Mouse (Mus musculus): ENCODE results near the gene Nfib.

DNA sequence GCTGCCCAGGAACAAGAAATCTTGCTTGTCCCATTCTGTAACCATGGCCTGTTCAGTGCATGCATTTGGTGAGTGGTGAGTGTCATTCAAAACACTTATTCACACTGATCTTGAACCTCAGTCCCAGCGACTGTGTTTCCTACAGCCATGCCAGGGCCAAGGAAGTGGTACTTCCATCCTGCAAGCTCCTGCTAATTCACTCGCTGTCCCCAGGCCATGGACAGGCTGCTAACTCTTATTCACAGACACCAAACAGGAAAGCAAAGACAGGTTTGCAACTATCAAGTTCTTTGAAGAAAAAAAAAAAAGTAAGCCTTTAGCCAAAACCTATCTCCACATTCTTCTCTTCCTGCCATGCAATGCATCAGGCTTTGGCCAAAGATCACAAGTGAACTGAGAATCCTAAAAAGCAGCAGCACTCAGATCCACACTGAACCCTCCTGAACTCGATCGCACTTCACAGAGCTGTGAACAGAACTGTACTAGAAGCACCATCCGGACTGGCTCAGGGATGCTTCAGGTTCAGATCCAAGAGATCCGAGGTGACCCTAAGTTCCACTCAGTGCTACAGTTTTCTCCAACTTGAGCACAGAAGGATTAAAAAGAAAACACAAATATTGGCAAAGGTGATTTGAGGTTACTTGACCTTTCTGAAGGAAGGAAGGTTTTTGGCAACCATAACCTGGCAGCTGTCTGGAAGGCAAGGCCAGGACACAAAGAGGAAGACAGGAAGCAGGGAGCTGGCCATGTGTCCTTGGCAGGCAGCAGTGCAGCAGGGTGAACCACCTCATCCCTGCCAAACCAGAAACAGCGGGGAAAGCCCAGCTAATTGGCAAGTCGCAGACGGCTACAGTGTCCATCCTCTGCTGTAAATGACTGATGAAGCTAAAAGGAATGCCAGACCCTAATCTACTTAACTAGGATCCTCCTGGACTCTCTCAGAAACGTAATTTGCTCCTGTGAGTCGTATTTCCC is 305.9 kb downstream of the Nfib start:
- no peak for TF ChIP-seq CTCF (IDR thresholded peaks at IDR 0.05)
- TF ChIP-seq POLR2A (IDR thresholded peaks at IDR 0.05; ENCODE audit: insufficient read depth, low read depth, low read length), result 0 out of 2 replicates have a peak, but pooled peaks have one; percentile 25

Measured in heart, adult 2 months (tissue).